Mouse (Mus musculus): Measurements from ENCODE around the gene Abi3.

- TF ChIP-seq EP300 (IDR thresholded peaks at IDR 0.05; ENCODE audit: insufficient read depth, low read depth, low read length) (no peak), CTCF (IDR thresholded peaks at IDR 0.05; ENCODE audit: low read depth, low read length) (no peak), POLR2A (IDR thresholded peaks at IDR 0.05; ENCODE audit: insufficient read depth, low read length) (no peak)
These were observed 15.2 kb downstream of the Abi3 start for GRCm38 (mm10) chr11:95827168-95827447.

Data from ES-Bruce4 (cell line).